Mouse (Mus musculus) lung, adult 2 months (tissue): ENCODE results near the gene Wdfy1.

Experiments
- CTCF ChIP-seq: fragments of 200-500 bp; IDR thresholded peaks from 2 replicates; pipeline ENCODE4 v1.5.1; 2011; ENCODE audit warnings: mild to moderate bottlenecking, low read length, control low read depth; ENCODE audit not compliant: insufficient read depth
- POLR2A ChIP-seq: fragments of 200-500 bp; IDR thresholded peaks from 2 replicates; pipeline ENCODE4 v1.6.1; 2011; ENCODE audit warnings: low read depth, mild to moderate bottlenecking, control low read depth, low read length, borderline replicate concordance; ENCODE audit errors: extremely low read depth

GRCm38 (mm10) chr1:79664911-79665310, 111.0 kb downstream of the Wdfy1 start:
- TF ChIP-seq POLR2A (no peak), CTCF (no peak)
